Mouse (Mus musculus) intestine, embryonic 15.5 days (tissue): ENCODE measurements around the gene Zfp689. TPM values are rescaled to one million over a fixed set of nuclear protein-coding genes. Genes with fewer than 3 reads are reported as not detected.

ENCODE experiments used
- polyA plus RNA-seq: library from polyadenylated mRNA; unstranded; fragments of >200 nt; fragmentation: Nextera tagmentation; extraction: Ambion mirVana; gene quantifications from 2 replicates; pipeline ENCODE4 v1.2.1, GENCODE M21; 2015

Zfp689 gene
- polyA plus RNA-seq, 1 experiment from 2014 or later: 5.9 TPM

Other genes starting within 250 kb of the Zfp689 start
- 23.2 and 23.6 TPM in 2 replicates for gene Tbc1d10b, start 240.7 kb downstream of the Zfp689 start, polyA plus RNA-seq
- gene Mylpf, start 240.3 kb downstream of the Zfp689 start, polyA plus RNA-seq: 15.4 and 21.1 TPM in 2 replicates
- 24.7 and 27.5 TPM in 2 replicates for gene Zfp553, start 216.1 kb downstream of the Zfp689 start, polyA plus RNA-seq
- 13.8 and 16.0 TPM in 2 replicates for gene Sept1, start 216.0 kb downstream of the Zfp689 start, polyA plus RNA-seq
- 41.0 and 44.5 TPM in 2 replicates for gene Zfp771, start 204.9 kb downstream of the Zfp689 start, polyA plus RNA-seq
- 216 and 219 TPM in 2 replicates for gene Dctpp1, start 188.4 kb downstream of the Zfp689 start, polyA plus RNA-seq
- 205 and 233 TPM in 2 replicates for gene Sephs2, start 175.1 kb downstream of the Zfp689 start, polyA plus RNA-seq
- 2.0 and 2.5 TPM in 2 replicates for gene Itgal, start 152.9 kb downstream of the Zfp689 start, polyA plus RNA-seq
- gene Zfp768, start 103.6 kb downstream of the Zfp689 start, polyA plus RNA-seq: 18.9 and 19.9 TPM in 2 replicates
- 10.5 and 11.5 TPM in 2 replicates for gene Zfp747, start 73.1 kb downstream of the Zfp689 start, polyA plus RNA-seq
- 6.3 TPM in 2 replicates for gene 9130019O22Rik, start 62.0 kb downstream of the Zfp689 start, polyA plus RNA-seq
- 8.0 and 9.3 TPM in 2 replicates for gene E430018J23Rik, start 55.5 kb downstream of the Zfp689 start, polyA plus RNA-seq
- gene Zfp764, start 42.3 kb downstream of the Zfp689 start, polyA plus RNA-seq: 7.5 and 8.3 TPM in 2 replicates
- gene Zfp688, start 27.1 kb downstream of the Zfp689 start, polyA plus RNA-seq: 22.6 and 24.8 TPM in 2 replicates
- gene Prr14, start 10.5 kb upstream of the Zfp689 start, polyA plus RNA-seq: 36.0 and 37.4 TPM in 2 replicates
- gene Fbrs, start 30.0 kb upstream of the Zfp689 start, polyA plus RNA-seq: 8.9 and 9.2 TPM in 2 replicates
- 37.6 and 37.9 TPM in 2 replicates for gene Srcap, start 62.8 kb upstream of the Zfp689 start, polyA plus RNA-seq
- 11.5 and 12.3 TPM in 2 replicates for gene Gm42715, start 70.4 kb upstream of the Zfp689 start, polyA plus RNA-seq
- 5.5 and 5.6 TPM in 2 replicates for gene Tmem265, start 112.2 kb upstream of the Zfp689 start, polyA plus RNA-seq
- 34.3 TPM in 2 replicates for gene Phkg2, start 124.2 kb upstream of the Zfp689 start, polyA plus RNA-seq
- 4.1 and 4.9 TPM in 2 replicates for gene Ccdc189, start 139.4 kb upstream of the Zfp689 start, polyA plus RNA-seq
- gene Rnf40, start 139.6 kb upstream of the Zfp689 start, polyA plus RNA-seq: 37.4 and 37.7 TPM in 2 replicates
- 8.8 and 9.4 TPM in 2 replicates for gene Zfp629, start 166.6 kb upstream of the Zfp689 start, polyA plus RNA-seq